Mouse (Mus musculus): ENCODE results near the gene Fam81a. TPM values are rescaled to one million over a fixed set of nuclear protein-coding genes. Genes with fewer than 3 reads are reported as not detected.

Fam81a gene
- polyA plus RNA-seq, 1 experiment = 0.90 TPM

DNA sequence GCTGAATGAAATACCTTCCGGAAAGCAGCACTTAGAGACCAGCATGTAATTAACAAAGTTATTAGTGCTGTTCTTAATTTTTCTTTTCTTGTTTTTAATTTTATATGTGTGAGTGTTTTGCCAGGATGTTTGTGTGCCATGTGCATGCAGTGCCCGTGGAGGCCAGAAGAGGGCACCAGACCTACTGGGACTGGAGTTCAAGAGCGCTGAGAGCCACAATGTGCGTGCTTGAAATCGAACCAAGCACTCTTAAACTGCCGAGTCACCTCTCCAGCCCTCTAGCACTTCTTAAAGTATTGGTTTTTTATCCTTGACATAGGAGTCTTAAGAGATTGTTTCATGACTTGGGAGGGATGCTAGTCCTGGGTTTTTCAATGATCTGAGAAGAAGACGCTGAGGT is 26.6 kb upstream of the Fam81a start:
- Histone ChIP-seq H3K27me3 (ENCODE audit: control insufficient read depth, insufficient read depth, insufficient read length) (no peaks in the 10 kb centered on the region), H3K4me3 (ENCODE audit: insufficient read depth, poor library complexity, severe bottlenecking) (no peak overlapping the region), H3K79me3 (ENCODE audit: low read depth) (no peaks in the 10 kb centered on the region), H3K36me3 (ENCODE audit: control insufficient read depth, insufficient read depth) (no peaks in the 10 kb centered on the region), H3K79me2 (ENCODE audit: control insufficient read depth, insufficient read depth) (no peaks in the 10 kb centered on the region), H3ac (ENCODE audit: control insufficient read depth, insufficient read length, low read depth) (no peak overlapping the region)
- TF ChIP-seq CTCF (IDR thresholded peaks at IDR 0.05; ENCODE audit: control insufficient read depth, insufficient read depth, insufficient read length) (peak; percentile 4), MYOD1 (IDR thresholded peaks at IDR 0.05; ENCODE audit: control insufficient read depth, insufficient read length, low read depth) (no peak)

DNA sequence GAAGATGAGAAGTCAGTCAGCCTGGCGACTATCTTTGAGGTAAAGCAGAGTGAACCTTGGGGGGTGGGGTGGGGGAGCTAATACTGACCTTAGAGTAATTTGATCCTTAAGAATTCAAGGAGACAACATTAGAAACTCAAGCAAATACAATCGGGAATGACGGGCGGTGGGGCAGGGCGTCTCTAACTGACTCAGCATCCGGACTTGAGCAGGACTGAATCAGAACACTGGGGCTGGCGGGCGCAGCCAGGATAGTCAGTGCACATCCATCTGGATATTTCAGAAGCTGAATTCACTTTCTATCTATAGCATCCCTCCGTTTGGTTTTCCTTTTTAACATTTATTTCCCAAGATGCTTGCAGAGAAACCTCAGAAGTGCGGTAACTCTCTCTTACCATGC is 17.7 kb upstream of the Fam81a start:
- H3K36me3 ChIP-seq (ENCODE audit: control insufficient read depth, insufficient read depth) = no peaks in the 10 kb centered on the region
- TF ChIP-seq CEBPB (IDR thresholded peaks at IDR 0.05; ENCODE audit: low read depth) (no peak), MAX (IDR thresholded peaks at IDR 0.05) (no peak), MYOD1 (IDR thresholded peaks at IDR 0.05; ENCODE audit: control insufficient read depth, insufficient read length, low read depth) (no peak), MYOG (IDR thresholded peaks at IDR 0.05; ENCODE audit: control insufficient read depth, extremely low read depth, insufficient read length) (no peak), FOSL1 (IDR thresholded peaks at IDR 0.05; ENCODE audit: insufficient read depth, low read length, poor library complexity, severe bottlenecking) (no peak), CTCF (IDR thresholded peaks at IDR 0.05; ENCODE audit: control insufficient read depth, insufficient read depth, insufficient read length) (no peak), USF1 (IDR thresholded peaks at IDR 0.05; ENCODE audit: low read depth) (no peak)

DNA sequence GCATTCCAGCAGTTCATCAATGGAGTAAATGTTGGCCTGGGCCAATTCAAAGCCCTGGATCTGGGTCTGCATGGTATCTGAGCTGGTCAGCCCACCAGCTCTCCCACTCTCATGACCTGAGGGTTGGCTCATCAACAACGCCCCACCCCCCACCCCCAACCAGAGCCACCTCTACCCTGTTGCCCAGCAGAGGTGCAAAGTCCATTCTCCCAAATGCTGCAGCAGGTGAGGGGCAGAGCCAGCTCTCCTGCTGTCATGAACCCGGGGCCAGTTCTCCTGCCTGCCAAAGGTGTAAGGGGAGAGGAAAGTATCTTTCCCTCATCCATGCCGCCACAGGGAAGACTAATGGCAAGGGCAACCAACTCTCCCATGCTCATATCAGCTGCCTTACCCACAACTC is 5.3 kb upstream of the Fam81a start:
- TF ChIP-seq MYOD1 (IDR thresholded peaks at IDR 0.05; ENCODE audit: control insufficient read depth, insufficient read length, low read depth) = no peak
- TF ChIP-seq MAX (IDR thresholded peaks at IDR 0.05) = no peak
- no peak for TF ChIP-seq FOSL1 (IDR thresholded peaks at IDR 0.05; ENCODE audit: insufficient read depth, low read length, poor library complexity, severe bottlenecking)
- no peak for TF ChIP-seq MYOG (IDR thresholded peaks at IDR 0.05; ENCODE audit: control insufficient read depth, extremely low read depth, insufficient read length)
- no peak for TF ChIP-seq CEBPB (IDR thresholded peaks at IDR 0.05; ENCODE audit: low read depth)
- no peak for TF ChIP-seq USF1 (IDR thresholded peaks at IDR 0.05; ENCODE audit: low read depth)
- no peak for TF ChIP-seq CTCF (IDR thresholded peaks at IDR 0.05; ENCODE audit: control insufficient read depth, insufficient read depth, insufficient read length)
- H3K79me2 ChIP-seq (ENCODE audit: control insufficient read depth, insufficient read depth) = no peaks in the 10 kb centered on the region
- H3K27me3 ChIP-seq (ENCODE audit: control insufficient read depth, insufficient read depth, insufficient read length) = no peaks in the 10 kb centered on the region
- H3K36me3 ChIP-seq (ENCODE audit: control insufficient read depth, insufficient read depth) = no peaks in the 10 kb centered on the region
- H3K4me3 ChIP-seq (ENCODE audit: insufficient read depth, poor library complexity, severe bottlenecking) = no peak overlapping the region
- no peak overlapping the region for H3ac ChIP-seq (ENCODE audit: control insufficient read depth, insufficient read length, low read depth)
- no peaks in the 10 kb centered on the region for H3K79me3 ChIP-seq (ENCODE audit: low read depth)

More for the DNA sequence above, 17.7 kb upstream of the Fam81a start:
- H3ac ChIP-seq (ENCODE audit: control insufficient read depth, insufficient read length, low read depth) = no peak overlapping the region
- no peaks in the 10 kb centered on the region for H3K79me2 ChIP-seq (ENCODE audit: control insufficient read depth, insufficient read depth)
- H3K79me3 ChIP-seq (ENCODE audit: low read depth) = no peaks in the 10 kb centered on the region
- no peak overlapping the region for H3K4me3 ChIP-seq (ENCODE audit: insufficient read depth, poor library complexity, severe bottlenecking)
- H3K27me3 ChIP-seq (ENCODE audit: control insufficient read depth, insufficient read depth, insufficient read length) = no peaks in the 10 kb centered on the region

DNA sequence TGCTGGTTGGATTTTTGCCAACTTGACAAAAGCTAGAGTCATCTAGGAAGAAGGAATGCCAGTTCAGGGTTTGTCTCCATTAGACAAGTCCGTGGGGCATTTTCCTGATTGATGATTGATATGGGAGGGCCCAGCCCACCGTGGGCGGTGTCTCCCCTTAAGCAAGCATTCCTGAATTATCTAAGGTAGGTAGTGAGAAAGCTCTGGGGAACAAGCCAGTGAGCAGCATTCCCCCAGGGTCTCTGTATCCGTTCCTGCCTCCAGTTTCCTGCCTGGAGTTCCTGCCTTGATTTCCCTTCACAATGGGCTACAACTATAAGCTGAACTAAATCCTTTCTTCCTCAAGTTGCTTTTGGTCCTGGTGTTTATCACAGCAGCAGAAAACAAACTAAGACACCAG is 3.1 kb upstream of the Fam81a start:
- Histone ChIP-seq H3K27me3 (ENCODE audit: control insufficient read depth, insufficient read depth, insufficient read length) (no peaks in the 10 kb centered on the region), H3K36me3 (ENCODE audit: control insufficient read depth, insufficient read depth) (no peaks in the 10 kb centered on the region), H3K4me3 (ENCODE audit: insufficient read depth, poor library complexity, severe bottlenecking) (no peak overlapping the region), H3ac (ENCODE audit: control insufficient read depth, insufficient read length, low read depth) (no peak overlapping the region), H3K79me2 (ENCODE audit: control insufficient read depth, insufficient read depth) (no peaks in the 10 kb centered on the region), H3K79me3 (ENCODE audit: low read depth) (no peaks in the 10 kb centered on the region)
- TF ChIP-seq MYOG (IDR thresholded peaks at IDR 0.05; ENCODE audit: control insufficient read depth, extremely low read depth, insufficient read length) (no peak), FOSL1 (IDR thresholded peaks at IDR 0.05; ENCODE audit: insufficient read depth, low read length, poor library complexity, severe bottlenecking) (no peak), MAX (IDR thresholded peaks at IDR 0.05) (no peak), MYOD1 (IDR thresholded peaks at IDR 0.05; ENCODE audit: control insufficient read depth, insufficient read length, low read depth) (no peak), CTCF (IDR thresholded peaks at IDR 0.05; ENCODE audit: control insufficient read depth, insufficient read depth, insufficient read length) (no peak), CEBPB (IDR thresholded peaks at IDR 0.05; ENCODE audit: low read depth) (no peak), USF1 (IDR thresholded peaks at IDR 0.05; ENCODE audit: low read depth) (no peak)

DNA sequence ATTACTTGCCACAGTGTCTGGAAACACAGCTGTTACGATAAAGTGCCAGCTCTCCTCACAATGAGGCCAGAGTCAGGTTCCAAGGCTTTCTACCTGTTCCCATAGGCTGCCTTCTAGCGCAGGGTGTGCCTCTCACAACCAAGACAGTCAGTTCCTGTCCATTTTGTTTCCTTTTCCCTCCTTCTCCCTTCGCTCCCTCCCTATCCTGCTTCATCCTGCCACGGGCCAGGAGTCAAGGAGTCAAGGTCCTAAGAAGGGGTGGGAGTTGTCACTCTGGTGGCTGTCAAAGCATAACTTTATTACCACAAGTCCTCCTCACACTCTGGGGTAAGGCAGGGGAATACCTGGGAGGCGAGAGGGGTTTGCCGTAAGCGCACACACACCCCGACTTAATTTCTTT is 966 bp upstream of the Fam81a start:
- Histone ChIP-seq H3K79me3 (ENCODE audit: low read depth) (no peaks in the 10 kb centered on the region), H3K27me3 (ENCODE audit: control insufficient read depth, insufficient read depth, insufficient read length) (no peaks in the 10 kb centered on the region), H3K4me3 (ENCODE audit: insufficient read depth, poor library complexity, severe bottlenecking) (no peak overlapping the region), H3ac (ENCODE audit: control insufficient read depth, insufficient read length, low read depth) (no peak overlapping the region), H3K79me2 (ENCODE audit: control insufficient read depth, insufficient read depth) (no peaks in the 10 kb centered on the region), H3K36me3 (ENCODE audit: control insufficient read depth, insufficient read depth) (no peaks in the 10 kb centered on the region)
- TF ChIP-seq CTCF (IDR thresholded peaks at IDR 0.05; ENCODE audit: control insufficient read depth, insufficient read depth, insufficient read length) = no peak
- no peak for TF ChIP-seq MAX (IDR thresholded peaks at IDR 0.05)
- no peak for TF ChIP-seq FOSL1 (IDR thresholded peaks at IDR 0.05; ENCODE audit: insufficient read depth, low read length, poor library complexity, severe bottlenecking)
- no peak for TF ChIP-seq CEBPB (IDR thresholded peaks at IDR 0.05; ENCODE audit: low read depth)

DNA sequence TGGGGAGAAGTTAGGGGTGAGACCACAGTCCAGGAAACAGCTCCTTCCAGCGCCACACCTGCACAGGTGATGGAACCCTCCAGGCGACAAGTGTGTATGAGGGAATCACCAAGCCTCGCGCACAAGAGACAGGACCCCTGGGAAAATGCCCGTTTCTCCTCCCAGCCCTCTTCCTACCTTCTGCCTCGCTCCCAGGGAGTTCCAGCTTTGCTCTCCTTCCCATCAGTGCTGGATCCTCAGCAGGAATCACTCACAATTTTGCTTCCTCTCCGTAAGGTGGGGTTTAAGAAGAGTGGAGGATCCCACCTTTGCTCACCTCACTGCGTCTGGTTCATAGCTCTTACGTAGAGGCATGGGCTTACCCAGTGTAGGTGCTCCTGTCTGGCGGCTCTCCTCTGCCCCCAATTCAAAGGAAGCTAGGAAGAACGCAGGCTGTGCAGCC is 454 bp downstream of the Fam81a start:
- no peak for TF ChIP-seq USF1 (IDR thresholded peaks at IDR 0.05; ENCODE audit: low read depth)
- TF ChIP-seq CTCF (IDR thresholded peaks at IDR 0.05; ENCODE audit: control insufficient read depth, insufficient read depth, insufficient read length) = no peak
- no peak for TF ChIP-seq CEBPB (IDR thresholded peaks at IDR 0.05; ENCODE audit: low read depth)
- no peak for TF ChIP-seq MYOG (IDR thresholded peaks at IDR 0.05; ENCODE audit: control insufficient read depth, extremely low read depth, insufficient read length)
- H3K4me3 ChIP-seq (ENCODE audit: insufficient read depth, poor library complexity, severe bottlenecking) = no peak overlapping the region
- H3K36me3 ChIP-seq (ENCODE audit: control insufficient read depth, insufficient read depth) = no peaks in the 10 kb centered on the region
- peaks cover 4% of the 10 kb centered on the region for H3K27me3 ChIP-seq (ENCODE audit: control insufficient read depth, insufficient read depth, insufficient read length)
- H3K79me2 ChIP-seq (ENCODE audit: control insufficient read depth, insufficient read depth) = no peaks in the 10 kb centered on the region
- no peak overlapping the region for H3ac ChIP-seq (ENCODE audit: control insufficient read depth, insufficient read length, low read depth)
- no peaks in the 10 kb centered on the region for H3K79me3 ChIP-seq (ENCODE audit: low read depth)
